Mouse (Mus musculus) kidney, postnatal 36 days (tissue): ENCODE measurements at regions not wholly inside any gene's neighbourhood (a gene's known extent, or its start where the extent isn't known, plus 50 kb on each side); places are given as distances from the start of the nearest gene placed in this dataset.
A peak's percentile ranks its signal among the peaks of the same experiment; 100 is the strongest.

ENCODE experiments used
- DNase-seq, 2 experiments: peaks; one replicate each; pipeline ENCODE4 v3.0.0; 2021 to 2022; ENCODE audit warnings: mixed read lengths in 2 of 2

- DNase-seq, result no peak
Measured at GRCm38 (mm10) chr4:58728641-58729040, 58.9 kb downstream of the Olfr267 start.

GRCm38 (mm10) chr4:58726424-58726823 is 61.1 kb downstream of the Olfr267 start:
- DNase-seq, result no peak

GRCm38 (mm10) chr4:58722772-58723171 is 64.7 kb downstream of the Olfr267 start:
- DNase-seq, result no peak

GRCm38 (mm10) chr4:58720682-58721081 is 66.8 kb downstream of the Olfr267 start:
- no peak for DNase-seq

GRCm38 (mm10) chr4:58716426-58716825 is 71.1 kb downstream of the Olfr267 start:
- no peak for DNase-seq

- no peak for DNase-seq
Measured at GRCm38 (mm10) chr4:58715846-58716245, 71.7 kb downstream of the Olfr267 start.

GRCm38 (mm10) chr4:58714221-58714620 is 73.3 kb downstream of the Olfr267 start:
- DNase-seq, result peak; percentile 46 to 67

GRCm38 (mm10) chr4:58712875-58713274 is 74.6 kb downstream of the Olfr267 start:
- DNase-seq, result no peak

GRCm38 (mm10) chr4:58712166-58712565 is 75.3 kb downstream of the Olfr267 start:
- DNase-seq, result no peak

- DNase-seq, result no peak
Measured at GRCm38 (mm10) chr4:58699236-58699798, 88.2 kb downstream of the Olfr267 start.

- no peak for DNase-seq
Measured at GRCm38 (mm10) chr4:58698828-58699227, 88.7 kb downstream of the Olfr267 start.

GRCm38 (mm10) chr4:58696684-58697083 is 90.8 kb downstream of the Olfr267 start:
- DNase-seq, result no peak

GRCm38 (mm10) chr4:58695281-58695680 is 92.2 kb downstream of the Olfr267 start:
- no peak for DNase-seq

- DNase-seq, result no peak
Measured at GRCm38 (mm10) chr4:58693018-58693417, 94.5 kb downstream of the Olfr267 start.

- no peak for DNase-seq
Measured at GRCm38 (mm10) chr4:58681926-58682325, 105.6 kb downstream of the Olfr267 start.

- no peak for DNase-seq
Measured at GRCm38 (mm10) chr4:58677701-58678385, 109.7 kb downstream of the Olfr267 start.

GRCm38 (mm10) chr4:58671406-58672035 is 116.0 kb downstream of the Olfr267 start:
- DNase-seq, result peak in 1 of 2 experiments; percentile 6

GRCm38 (mm10) chr4:58670906-58671250 is 116.6 kb downstream of the Olfr267 start:
- DNase-seq, result peak in 1 of 2 experiments; percentile 8

- DNase-seq, result peak in 1 of 2 experiments; percentile 29
Measured at GRCm38 (mm10) chr4:58670107-58670905, 116.6 kb upstream of the Lpar1 start.

- no peak for DNase-seq
Measured at GRCm38 (mm10) chr4:58668368-58669153, 114.9 kb upstream of the Lpar1 start.

GRCm38 (mm10) chr4:58663628-58664205 is 110.0 kb upstream of the Lpar1 start:
- no peak for DNase-seq

GRCm38 (mm10) chr4:58661781-58662293 is 108.1 kb upstream of the Lpar1 start:
- no peak for DNase-seq
